Mouse (Mus musculus): ENCODE measurements at regions not wholly inside any gene's neighbourhood (a gene's known extent, or its start where the extent isn't known, plus 50 kb on each side); places are given as distances from the start of the nearest gene placed in this dataset.

GRCm38 (mm10) chr16:25615646-25616045 is 67.9 kb upstream of the Trp63 start:
- no peaks in the 10 kb centered on the region for H3K36me3 ChIP-seq (ENCODE audit: control insufficient read depth, insufficient read depth, low read length)
- H3K4me3 ChIP-seq (ENCODE audit: low read depth, low read length): no peak overlapping the region
- TF ChIP-seq CTCF (IDR thresholded peaks at IDR 0.05; ENCODE audit: extremely low read depth, insufficient read length, insufficient replicate concordance, low read depth, low read length) (no peak), POLR2A (IDR thresholded peaks at IDR 0.05; ENCODE audit: low read depth, low read length) (no peak)
- no peaks in the 10 kb centered on the region for H3K27me3 ChIP-seq (ENCODE audit: control insufficient read depth, insufficient read depth, low read length)
- H3K4me1 ChIP-seq (ENCODE audit: control insufficient read depth, insufficient read depth, insufficient read length, low read length): no peaks in the 10 kb centered on the region
- no peak overlapping the region for H3K27ac ChIP-seq (ENCODE audit: insufficient read depth, low read depth, low read length)

GRCm38 (mm10) chr16:25618898-25619297 is 64.7 kb upstream of the Trp63 start:
- Histone ChIP-seq H3K4me3 (ENCODE audit: low read depth, low read length) (no peak overlapping the region), H3K27me3 (ENCODE audit: control insufficient read depth, insufficient read depth, low read length) (no peaks in the 10 kb centered on the region), H3K27ac (ENCODE audit: insufficient read depth, low read depth, low read length) (no peak overlapping the region), H3K4me1 (ENCODE audit: control insufficient read depth, insufficient read depth, insufficient read length, low read length) (no peaks in the 10 kb centered on the region), H3K36me3 (ENCODE audit: control insufficient read depth, insufficient read depth, low read length) (no peaks in the 10 kb centered on the region)
- no peak for TF ChIP-seq POLR2A (IDR thresholded peaks at IDR 0.05; ENCODE audit: low read depth, low read length)
- TF ChIP-seq CTCF (IDR thresholded peaks at IDR 0.05; ENCODE audit: extremely low read depth, insufficient read length, insufficient replicate concordance, low read depth, low read length): no peak
- 79% methylated on average over 4 of the region's 4 CpGs for WGBS

- H3K4me1 ChIP-seq (ENCODE audit: control insufficient read depth, insufficient read depth, insufficient read length, low read length): no peaks in the 10 kb centered on the region
- H3K4me3 ChIP-seq (ENCODE audit: low read depth, low read length): no peak overlapping the region
- H3K27ac ChIP-seq (ENCODE audit: insufficient read depth, low read depth, low read length): no peak overlapping the region
- no peaks in the 10 kb centered on the region for H3K27me3 ChIP-seq (ENCODE audit: control insufficient read depth, insufficient read depth, low read length)
- WGBS: 79% methylated on average over 2 of the region's 2 CpGs
- H3K36me3 ChIP-seq (ENCODE audit: control insufficient read depth, insufficient read depth, low read length): no peaks in the 10 kb centered on the region
- TF ChIP-seq POLR2A (IDR thresholded peaks at IDR 0.05; ENCODE audit: low read depth, low read length): no peak
- TF ChIP-seq CTCF (IDR thresholded peaks at IDR 0.05; ENCODE audit: extremely low read depth, insufficient read length, insufficient replicate concordance, low read depth, low read length): no peak
Measured at GRCm38 (mm10) chr16:25622651-25623050, 60.9 kb upstream of the Trp63 start.

- 78% methylated on average over 1 of the region's 1 CpGs for WGBS
- H3K27me3 ChIP-seq (ENCODE audit: control insufficient read depth, insufficient read depth, low read length): no peaks in the 10 kb centered on the region
- no peaks in the 10 kb centered on the region for H3K36me3 ChIP-seq (ENCODE audit: control insufficient read depth, insufficient read depth, low read length)
- no peak overlapping the region for H3K4me3 ChIP-seq (ENCODE audit: low read depth, low read length)
- H3K27ac ChIP-seq (ENCODE audit: insufficient read depth, low read depth, low read length): no peak overlapping the region
- TF ChIP-seq CTCF (IDR thresholded peaks at IDR 0.05; ENCODE audit: extremely low read depth, insufficient read length, insufficient replicate concordance, low read depth, low read length) (no peak), POLR2A (IDR thresholded peaks at IDR 0.05; ENCODE audit: low read depth, low read length) (no peak)
- no peaks in the 10 kb centered on the region for H3K4me1 ChIP-seq (ENCODE audit: control insufficient read depth, insufficient read depth, insufficient read length, low read length)
Measured at GRCm38 (mm10) chr16:25623986-25624623, 59.5 kb upstream of the Trp63 start.

GRCm38 (mm10) chr16:25629750-25630149 is 53.8 kb upstream of the Trp63 start:
- WGBS: 23% methylated on average over 3 of the region's 3 CpGs
- no peak overlapping the region for H3K27ac ChIP-seq (ENCODE audit: insufficient read depth, low read depth, low read length)
- no peak overlapping the region for H3K4me3 ChIP-seq (ENCODE audit: low read depth, low read length)
- no peak for TF ChIP-seq POLR2A (IDR thresholded peaks at IDR 0.05; ENCODE audit: low read depth, low read length)
- no peak for TF ChIP-seq CTCF (IDR thresholded peaks at IDR 0.05; ENCODE audit: extremely low read depth, insufficient read length, insufficient replicate concordance, low read depth, low read length)
- H3K4me1 ChIP-seq (ENCODE audit: control insufficient read depth, insufficient read depth, insufficient read length, low read length): no peaks in the 10 kb centered on the region
- no peaks in the 10 kb centered on the region for H3K36me3 ChIP-seq (ENCODE audit: control insufficient read depth, insufficient read depth, low read length)
- no peaks in the 10 kb centered on the region for H3K27me3 ChIP-seq (ENCODE audit: control insufficient read depth, insufficient read depth, low read length)

- WGBS: 91% methylated on average over 6 of the region's 6 CpGs
- no peak overlapping the region for H3K4me3 ChIP-seq (ENCODE audit: low read depth, low read length)
- H3K27ac ChIP-seq (ENCODE audit: insufficient read depth, low read depth, low read length): no peak overlapping the region
- H3K27me3 ChIP-seq (ENCODE audit: control insufficient read depth, insufficient read depth, low read length): no peaks in the 10 kb centered on the region
- H3K4me1 ChIP-seq (ENCODE audit: control insufficient read depth, insufficient read depth, insufficient read length, low read length): no peaks in the 10 kb centered on the region
- H3K36me3 ChIP-seq (ENCODE audit: control insufficient read depth, insufficient read depth, low read length): no peaks in the 10 kb centered on the region
- no peak for TF ChIP-seq CTCF (IDR thresholded peaks at IDR 0.05; ENCODE audit: extremely low read depth, insufficient read length, insufficient replicate concordance, low read depth, low read length)
- no peak for TF ChIP-seq POLR2A (IDR thresholded peaks at IDR 0.05; ENCODE audit: low read depth, low read length)
Measured at GRCm38 (mm10) chr16:25631139-25631716, 52.3 kb upstream of the Trp63 start.
